Mouse (Mus musculus): ENCODE results near the gene Ppp1r15b.

The Ppp1r15b gene

GRCm38 (mm10) chr1:133118127-133118526, 12.8 kb upstream of the Ppp1r15b start:
- in situ Hi-C loops (cut with MboI; ENCODE audit: low pct_unique_long_range_greater_than_20kb in 1 of 2, low sequenced_read_pairs in 2 of 2, unreplicated experiment in 1 of 2) = no loop called here

- in situ Hi-C loops (cut with MboI; ENCODE audit: low pct_unique_long_range_greater_than_20kb in 1 of 2, low sequenced_read_pairs in 2 of 2, unreplicated experiment in 1 of 2) = no loop called here
Observed at GRCm38 (mm10) chr1:133118844-133119243, 12.1 kb upstream of the Ppp1r15b start.

GRCm38 (mm10) chr1:133119931-133120712, 10.8 kb upstream of the Ppp1r15b start:
- in situ Hi-C loops (cut with MboI; ENCODE audit: low pct_unique_long_range_greater_than_20kb in 1 of 2, low sequenced_read_pairs in 2 of 2, unreplicated experiment in 1 of 2) = no loop called here

GRCm38 (mm10) chr1:133121246-133121645, 9.7 kb upstream of the Ppp1r15b start:
- in situ Hi-C loops (cut with MboI; ENCODE audit: low pct_unique_long_range_greater_than_20kb in 1 of 2, low sequenced_read_pairs in 2 of 2, unreplicated experiment in 1 of 2) = no loop called here

- in situ Hi-C loops (cut with MboI; ENCODE audit: low pct_unique_long_range_greater_than_20kb in 1 of 2, low sequenced_read_pairs in 2 of 2, unreplicated experiment in 1 of 2) = no loop called here
Observed at GRCm38 (mm10) chr1:133124137-133124536, 6.8 kb upstream of the Ppp1r15b start.

GRCm38 (mm10) chr1:133125640-133126364, 5.1 kb upstream of the Ppp1r15b start:
- in situ Hi-C loops (cut with MboI; ENCODE audit: low pct_unique_long_range_greater_than_20kb in 1 of 2, low sequenced_read_pairs in 2 of 2, unreplicated experiment in 1 of 2) = no loop called here

- in situ Hi-C loops (cut with MboI; ENCODE audit: low pct_unique_long_range_greater_than_20kb in 1 of 2, low sequenced_read_pairs in 2 of 2, unreplicated experiment in 1 of 2) = no loop called here
Observed at GRCm38 (mm10) chr1:133126365-133126740, 4.6 kb upstream of the Ppp1r15b start.

GRCm38 (mm10) chr1:133127328-133127727, 3.6 kb upstream of the Ppp1r15b start:
- in situ Hi-C loops (cut with MboI; ENCODE audit: low pct_unique_long_range_greater_than_20kb in 1 of 2, low sequenced_read_pairs in 2 of 2, unreplicated experiment in 1 of 2) = no loop called here

GRCm38 (mm10) chr1:133129471-133130221, 1.3 kb upstream of the Ppp1r15b start:
- in situ Hi-C loops (cut with MboI; ENCODE audit: low pct_unique_long_range_greater_than_20kb in 1 of 2, low sequenced_read_pairs in 2 of 2, unreplicated experiment in 1 of 2) = no loop called here

- in situ Hi-C loops (cut with MboI; ENCODE audit: low pct_unique_long_range_greater_than_20kb in 1 of 2, low sequenced_read_pairs in 2 of 2, unreplicated experiment in 1 of 2) = no loop called here
Observed at GRCm38 (mm10) chr1:133131561-133131905, 590 bp downstream of the Ppp1r15b start.

- in situ Hi-C loops (cut with MboI; ENCODE audit: low pct_unique_long_range_greater_than_20kb in 1 of 2, low sequenced_read_pairs in 2 of 2, unreplicated experiment in 1 of 2) = no loop called here
Observed at GRCm38 (mm10) chr1:133131936-133132335, 993 bp downstream of the Ppp1r15b start.

- in situ Hi-C loops (cut with MboI; ENCODE audit: low pct_unique_long_range_greater_than_20kb in 1 of 2, low sequenced_read_pairs in 2 of 2, unreplicated experiment in 1 of 2) = no loop called here
Observed at GRCm38 (mm10) chr1:133132388-133133326, 1.7 kb downstream of the Ppp1r15b start.

GRCm38 (mm10) chr1:133133425-133133824, 2.5 kb downstream of the Ppp1r15b start:
- in situ Hi-C loops (cut with MboI; ENCODE audit: low pct_unique_long_range_greater_than_20kb in 1 of 2, low sequenced_read_pairs in 2 of 2, unreplicated experiment in 1 of 2) = no loop called here

- in situ Hi-C loops (cut with MboI; ENCODE audit: low pct_unique_long_range_greater_than_20kb in 1 of 2, low sequenced_read_pairs in 2 of 2, unreplicated experiment in 1 of 2) = no loop called here
Observed at GRCm38 (mm10) chr1:133134071-133134470, 3.1 kb downstream of the Ppp1r15b start.

GRCm38 (mm10) chr1:133134881-133135280, 3.9 kb downstream of the Ppp1r15b start:
- in situ Hi-C loops (cut with MboI; ENCODE audit: low pct_unique_long_range_greater_than_20kb in 1 of 2, low sequenced_read_pairs in 2 of 2, unreplicated experiment in 1 of 2) = no loop called here

- in situ Hi-C loops (cut with MboI; ENCODE audit: low pct_unique_long_range_greater_than_20kb in 1 of 2, low sequenced_read_pairs in 2 of 2, unreplicated experiment in 1 of 2) = no loop called here
Observed at GRCm38 (mm10) chr1:133135808-133136207, 4.9 kb downstream of the Ppp1r15b start.

- in situ Hi-C loops (cut with MboI; ENCODE audit: low pct_unique_long_range_greater_than_20kb in 1 of 2, low sequenced_read_pairs in 2 of 2, unreplicated experiment in 1 of 2) = no loop called here
Observed at GRCm38 (mm10) chr1:133138401-133138800, 7.5 kb downstream of the Ppp1r15b start.
